Mouse (Mus musculus): ENCODE measurements around the gene Dao. TPM values are rescaled to one million over a fixed set of nuclear protein-coding genes. Genes with fewer than 3 reads are reported as not detected.
A peak's percentile ranks its signal among the peaks of the same experiment; 100 is the strongest.

Gene Dao
- polyA plus RNA-seq, 1 experiment from 2014 or later, result 3.1 TPM

GRCm38 (mm10) chr5:113989437-113990024 lies 14.0 kb upstream of the Dao start:
- Histone ChIP-seq H3K36me3 (ENCODE audit: control insufficient read depth, insufficient read depth, low read length) (no peaks in the 10 kb centered on the region), H3K27me3 (ENCODE audit: control insufficient read depth, insufficient read depth, low read length) (no peaks in the 10 kb centered on the region), H3K9me3 (replicated peaks; ENCODE audit: control insufficient read depth, low read length) (no peaks in the 10 kb centered on the region), H3K4me1 (ENCODE audit: control insufficient read depth, insufficient read depth, low read length) (peaks cover 34% of the 10 kb centered on the region), H3K27ac (ENCODE audit: low read length) (no peak overlapping the region; the same call in 1 of the 2 replicates), H3K9ac (ENCODE audit: low read length) (no peak overlapping the region), H3K4me3 (replicated peaks; ENCODE audit: low read length) (no peak overlapping the region), H3K4me2 (ENCODE audit: low read depth, low read length) (0 out of 2 replicates have a peak overlapping the region, but pooled peaks have one; percentile 9)
- 74% methylated on average over 20 of the region's 20 CpGs for WGBS
- no peak for ATAC-seq (ENCODE audit: insufficient read depth, low FRiP score)

GRCm38 (mm10) chr5:113990593-113990992 lies 12.9 kb upstream of the Dao start:
- Histone ChIP-seq H3K4me1 (ENCODE audit: control insufficient read depth, insufficient read depth, low read length) (peaks cover 34% of the 10 kb centered on the region), H3K4me2 (ENCODE audit: low read depth, low read length) (no peak overlapping the region), H3K9me3 (replicated peaks; ENCODE audit: control insufficient read depth, low read length) (no peaks in the 10 kb centered on the region), H3K27ac (ENCODE audit: low read length) (no peak overlapping the region), H3K27me3 (ENCODE audit: control insufficient read depth, insufficient read depth, low read length) (no peaks in the 10 kb centered on the region), H3K4me3 (replicated peaks; ENCODE audit: low read length) (no peak overlapping the region), H3K9ac (ENCODE audit: low read length) (no peak overlapping the region), H3K36me3 (ENCODE audit: control insufficient read depth, insufficient read depth, low read length) (no peaks in the 10 kb centered on the region)
- 86% methylated on average over 5 of the region's 5 CpGs for WGBS
- ATAC-seq (ENCODE audit: insufficient read depth, low FRiP score), result no peak

GRCm38 (mm10) chr5:113991141-113991540 lies 12.4 kb upstream of the Dao start:
- Histone ChIP-seq H3K27ac (ENCODE audit: low read length) (no peak overlapping the region), H3K4me1 (ENCODE audit: control insufficient read depth, insufficient read depth, low read length) (peaks cover 30% of the 10 kb centered on the region), H3K36me3 (ENCODE audit: control insufficient read depth, insufficient read depth, low read length) (no peaks in the 10 kb centered on the region), H3K27me3 (ENCODE audit: control insufficient read depth, insufficient read depth, low read length) (no peaks in the 10 kb centered on the region), H3K9me3 (replicated peaks; ENCODE audit: control insufficient read depth, low read length) (no peaks in the 10 kb centered on the region), H3K4me2 (ENCODE audit: low read depth, low read length) (no peak overlapping the region), H3K4me3 (replicated peaks; ENCODE audit: low read length) (no peak overlapping the region), H3K9ac (ENCODE audit: low read length) (no peak overlapping the region)
- WGBS, result 73% methylated on average over 7 of the region's 7 CpGs
- no peak for ATAC-seq (ENCODE audit: insufficient read depth, low FRiP score)

GRCm38 (mm10) chr5:113992339-113992831 lies 11.1 kb upstream of the Dao start:
- Histone ChIP-seq H3K9ac (ENCODE audit: low read length) (peak overlapping the region; percentile 95), H3K4me2 (ENCODE audit: low read depth, low read length) (peak overlapping the region; percentile 87), H3K4me3 (replicated peaks; ENCODE audit: low read length) (peak overlapping the region; percentile 85), H3K27me3 (ENCODE audit: control insufficient read depth, insufficient read depth, low read length) (no peaks in the 10 kb centered on the region), H3K27ac (ENCODE audit: low read length) (peak overlapping the region; percentile 97), H3K9me3 (replicated peaks; ENCODE audit: control insufficient read depth, low read length) (no peaks in the 10 kb centered on the region), H3K4me1 (ENCODE audit: control insufficient read depth, insufficient read depth, low read length) (peaks cover 22% of the 10 kb centered on the region), H3K36me3 (ENCODE audit: control insufficient read depth, insufficient read depth, low read length) (no peaks in the 10 kb centered on the region)
- WGBS, result 7% methylated on average over 12 of the region's 12 CpGs
- 0 out of 2 replicates have a peak, but pooled peaks have one; percentile 12 for ATAC-seq (ENCODE audit: insufficient read depth, low FRiP score)

- Histone ChIP-seq H3K27me3 (ENCODE audit: control insufficient read depth, insufficient read depth, low read length) (no peaks in the 10 kb centered on the region), H3K4me1 (ENCODE audit: control insufficient read depth, insufficient read depth, low read length) (peaks cover 22% of the 10 kb centered on the region), H3K9me3 (replicated peaks; ENCODE audit: control insufficient read depth, low read length) (no peaks in the 10 kb centered on the region), H3K9ac (ENCODE audit: low read length) (peak overlapping the region; percentile 95), H3K4me3 (replicated peaks; ENCODE audit: low read length) (peak overlapping the region; percentile 85), H3K36me3 (ENCODE audit: control insufficient read depth, insufficient read depth, low read length) (no peaks in the 10 kb centered on the region), H3K4me2 (ENCODE audit: low read depth, low read length) (peak overlapping the region; percentile 87), H3K27ac (ENCODE audit: low read length) (peak overlapping the region; percentile 97)
- under 1% methylated on average over 22 of the region's 22 CpGs for WGBS
- ATAC-seq (ENCODE audit: insufficient read depth, low FRiP score), result peak; percentile 51; the same call in 1 of the 2 replicates
These were observed 10.4 kb upstream of the Dao start for GRCm38 (mm10) chr5:113993031-113993486.

- Histone ChIP-seq H3K4me2 (ENCODE audit: low read depth, low read length) (peak within 1 kb of the TSS; percentile 87), H3K27me3 (ENCODE audit: control insufficient read depth, insufficient read depth, low read length) (no peaks in the 10 kb centered on the region), H3K9me3 (replicated peaks; ENCODE audit: control insufficient read depth, low read length) (no peaks in the 10 kb centered on the region), H3K4me1 (ENCODE audit: control insufficient read depth, insufficient read depth, low read length) (peaks cover 22% of the 10 kb centered on the region), H3K4me3 (replicated peaks; ENCODE audit: low read length) (peak within 1 kb of the TSS; percentile 85), H3K27ac (ENCODE audit: low read length) (peak within 1 kb of the TSS; percentile 97), H3K9ac (ENCODE audit: low read length) (peak within 1 kb of the TSS; percentile 95), H3K36me3 (ENCODE audit: control insufficient read depth, insufficient read depth, low read length) (no peaks in the 10 kb centered on the region)
- ATAC-seq (ENCODE audit: insufficient read depth, low FRiP score), result peak; percentile 90
- under 1% methylated on average over 68 of the region's 83 CpGs for WGBS
These were observed 9.7 kb upstream of the Dao start, which contains the start of gene Ssh1 for GRCm38 (mm10) chr5:113993487-113994465. Ssh1 (minus strand) TSS chr5:113993894.

- 0 out of 2 replicates have a peak, but pooled peaks have one; percentile 8 for ATAC-seq (ENCODE audit: insufficient read depth, low FRiP score)
- no peaks in the 10 kb centered on the region for H3K9me3 ChIP-seq (replicated peaks; ENCODE audit: control insufficient read depth, low read length)
- H3K9ac ChIP-seq (ENCODE audit: low read length), result no peak overlapping the region
- no peaks in the 10 kb centered on the region for H3K27me3 ChIP-seq (ENCODE audit: control insufficient read depth, insufficient read depth, low read length)
- no peak overlapping the region for H3K4me3 ChIP-seq (replicated peaks; ENCODE audit: low read length)
- WGBS, result 30% methylated on average over 2 of the region's 2 CpGs
- H3K27ac ChIP-seq (ENCODE audit: low read length), result no peak overlapping the region
- H3K4me1 ChIP-seq (ENCODE audit: control insufficient read depth, insufficient read depth, low read length), result peaks cover 11% of the 10 kb centered on the region
- no peak overlapping the region for H3K4me2 ChIP-seq (ENCODE audit: low read depth, low read length)
- H3K36me3 ChIP-seq (ENCODE audit: control insufficient read depth, insufficient read depth, low read length), result no peaks in the 10 kb centered on the region
These were observed 7.0 kb upstream of the Dao start for GRCm38 (mm10) chr5:113996458-113996857.

- Histone ChIP-seq H3K27ac (ENCODE audit: low read length) (no peak overlapping the region), H3K27me3 (ENCODE audit: control insufficient read depth, insufficient read depth, low read length) (no peaks in the 10 kb centered on the region), H3K36me3 (ENCODE audit: control insufficient read depth, insufficient read depth, low read length) (no peaks in the 10 kb centered on the region), H3K4me3 (replicated peaks; ENCODE audit: low read length) (no peak overlapping the region), H3K4me2 (ENCODE audit: low read depth, low read length) (no peak overlapping the region), H3K9ac (ENCODE audit: low read length) (no peak overlapping the region), H3K4me1 (ENCODE audit: control insufficient read depth, insufficient read depth, low read length) (no peaks in the 10 kb centered on the region; the same call in 1 of the 2 replicates), H3K9me3 (replicated peaks; ENCODE audit: control insufficient read depth, low read length) (no peaks in the 10 kb centered on the region)
- WGBS, result 47% methylated on average over 5 of the region's 5 CpGs
- no peak for ATAC-seq (ENCODE audit: insufficient read depth, low FRiP score)
These were observed 4.1 kb upstream of the Dao start for GRCm38 (mm10) chr5:113999382-113999781.

Data from stomach, embryonic 16.5 days (tissue).